Mouse (Mus musculus) forebrain, embryonic 16.5 days (tissue): ENCODE data around the gene Akap12. TPM values are rescaled to one million over a fixed set of nuclear protein-coding genes. Genes with fewer than 3 reads are reported as not detected.
A peak's percentile ranks its signal among the peaks of the same experiment; 100 is the strongest.

Experiments
- ATAC-seq: fragments of 200-750 bp; cut with Nextera tagmentation; 2 replicates; pipeline ENCODE4 v1.8.0; 2017; ENCODE audit warnings: mild to moderate bottlenecking, moderate library complexity
- H3K27ac ChIP-seq: fragments of 300-500 bp; sonication (generic); 2 replicates; pipeline ENCODE4 v1.5.1; 2014; ENCODE audit warnings: low read length, control low read depth
- H3K27me3 ChIP-seq: fragments of 300-500 bp; sonication (generic); replicated peaks from 2 replicates; pipeline ENCODE4 v1.6.1; 2014; ENCODE audit warnings: low read length; ENCODE audit not compliant: control insufficient read depth, insufficient read depth
- H3K36me3 ChIP-seq: fragments of 300-500 bp; sonication (generic); 2 replicates; pipeline ENCODE4 v1.6.1; 2014; ENCODE audit not compliant: control insufficient read depth, insufficient read depth
- H3K4me1 ChIP-seq: fragments of 300-500 bp; sonication (generic); replicated peaks from 2 replicates; pipeline ENCODE4 v1.6.1; 2014; ENCODE audit warnings: low read length; ENCODE audit not compliant: control insufficient read depth, insufficient read depth
- H3K4me2 ChIP-seq: fragments of 300-500 bp; sonication (generic); 2 replicates; pipeline ENCODE4 v1.6.1; 2014; ENCODE audit warnings: mild to moderate bottlenecking, low read length, control low read depth
- H3K4me3 ChIP-seq: fragments of 300-500 bp; sonication (generic); replicated peaks from 2 replicates; pipeline ENCODE4 v1.5.1; 2014; ENCODE audit warnings: mild to moderate bottlenecking, low read length, control low read depth
- H3K9ac ChIP-seq: fragments of 300-500 bp; sonication (generic); replicated peaks from 2 replicates; pipeline ENCODE4 v1.6.1; 2014; ENCODE audit warnings: low read depth, low read length, control low read depth
- H3K9me3 ChIP-seq: fragments of 300-500 bp; sonication (generic); 2 replicates; pipeline ENCODE4 v1.6.1; 2016; ENCODE audit warnings: low read length; ENCODE audit not compliant: control insufficient read depth
- WGBS: fragments of 180-500 bp; shearing (Covaris S2); extraction: QIAGEN DNeasy Blood & Tissue Kit; methylation state at CpG from one replicate; pipeline ENCODE4 v1.1.7; 2014; 5-methylcytosine and 5-hydroxymethylcytosine counted together
- polyA plus RNA-seq: library from polyadenylated mRNA; unstranded; fragments of >200 nt; fragmentation: Nextera tagmentation; extraction: Ambion mirVana; gene quantifications from 2 replicates; pipeline ENCODE4 v1.2.1, GENCODE M21; 2015

The Akap12 gene
- polyA plus RNA-seq, 1 experiment from 2014 or later: 25.7 TPM

- H3K4me1 ChIP-seq: peaks cover 3% of the 10 kb centered on the region; the same call in 1 of the 2 replicates
- no peak for ATAC-seq
- H3K4me3 ChIP-seq: no peak overlapping the region
- H3K9ac ChIP-seq: no peak overlapping the region
- no peak overlapping the region for H3K4me2 ChIP-seq
- no peaks in the 10 kb centered on the region for H3K27me3 ChIP-seq
- H3K27ac ChIP-seq: no peak overlapping the region
- no peaks in the 10 kb centered on the region for H3K36me3 ChIP-seq
- WGBS: 81% methylated on average over 5 of the region's 5 CpGs
- no peaks in the 10 kb centered on the region for H3K9me3 ChIP-seq
Measured at GRCm38 (mm10) chr10:4303558-4303957, 37.4 kb downstream of the Akap12 start.

GRCm38 (mm10) chr10:4323885-4324284 is 57.7 kb downstream of the Akap12 start:
- no peaks in the 10 kb centered on the region for H3K27me3 ChIP-seq
- H3K27ac ChIP-seq: no peak overlapping the region
- WGBS: 90% methylated on average over 8 of the region's 8 CpGs
- H3K4me2 ChIP-seq: no peak overlapping the region
- H3K9me3 ChIP-seq: no peaks in the 10 kb centered on the region
- no peak overlapping the region for H3K9ac ChIP-seq
- no peaks in the 10 kb centered on the region for H3K4me1 ChIP-seq
- no peak overlapping the region for H3K4me3 ChIP-seq
- H3K36me3 ChIP-seq: no peaks in the 10 kb centered on the region
- ATAC-seq: no peak

- ATAC-seq: no peak
- Histone ChIP-seq H3K4me3 (no peak overlapping the region), H3K4me2 (no peak overlapping the region), H3K27me3 (no peaks in the 10 kb centered on the region), H3K9ac (no peak overlapping the region), H3K9me3 (no peaks in the 10 kb centered on the region), H3K36me3 (no peaks in the 10 kb centered on the region), H3K27ac (no peak overlapping the region), H3K4me1 (no peaks in the 10 kb centered on the region)
- WGBS: 73% methylated on average over 5 of the region's 5 CpGs
Measured at GRCm38 (mm10) chr10:4325562-4325961, 59.4 kb downstream of the Akap12 start.

- no peaks in the 10 kb centered on the region for H3K4me1 ChIP-seq
- no peak overlapping the region for H3K4me2 ChIP-seq
- H3K27ac ChIP-seq: no peak overlapping the region
- no peaks in the 10 kb centered on the region for H3K27me3 ChIP-seq
- H3K9me3 ChIP-seq: no peaks in the 10 kb centered on the region
- WGBS: 50% methylated on average over 1 of the region's 1 CpGs
- ATAC-seq: no peak
- no peak overlapping the region for H3K9ac ChIP-seq
- no peaks in the 10 kb centered on the region for H3K36me3 ChIP-seq
- H3K4me3 ChIP-seq: no peak overlapping the region
Measured at GRCm38 (mm10) chr10:4327716-4328115, 61.5 kb downstream of the Akap12 start.

- 74% methylated on average over 7 of the region's 7 CpGs for WGBS
- H3K9me3 ChIP-seq: no peaks in the 10 kb centered on the region
- no peak overlapping the region for H3K4me3 ChIP-seq
- H3K36me3 ChIP-seq: no peaks in the 10 kb centered on the region
- no peaks in the 10 kb centered on the region; the same call in 1 of the 2 replicates for H3K27me3 ChIP-seq
- H3K4me2 ChIP-seq: no peak overlapping the region
- H3K9ac ChIP-seq: no peak overlapping the region
- ATAC-seq: no peak
- H3K4me1 ChIP-seq: peaks cover 7% of the 10 kb centered on the region
- H3K27ac ChIP-seq: no peak overlapping the region
Measured at GRCm38 (mm10) chr10:4332228-4332979, 66.2 kb downstream of the Akap12 start.

GRCm38 (mm10) chr10:4333319-4333718 is 67.1 kb downstream of the Akap12 start:
- WGBS: 5% methylated on average over 8 of the region's 8 CpGs
- no peaks in the 10 kb centered on the region for H3K36me3 ChIP-seq
- no peak overlapping the region for H3K9ac ChIP-seq
- H3K4me3 ChIP-seq: no peak overlapping the region
- H3K4me2 ChIP-seq: peak overlapping the region; percentile 54; the same call in 1 of the 2 replicates
- ATAC-seq: peak; percentile 55; the same call in 1 of the 2 replicates
- H3K9me3 ChIP-seq: no peaks in the 10 kb centered on the region
- H3K4me1 ChIP-seq: peaks cover 7% of the 10 kb centered on the region
- no peak overlapping the region for H3K27ac ChIP-seq
- H3K27me3 ChIP-seq: no peaks in the 10 kb centered on the region; the same call in 1 of the 2 replicates

GRCm38 (mm10) chr10:4334039-4334683 is 68.0 kb downstream of the Akap12 start:
- Histone ChIP-seq H3K27ac (no peak overlapping the region), H3K4me2 (peak overlapping the region; percentile 54), H3K9ac (peak overlapping the region; percentile 23; the same call in 1 of the 2 replicates), H3K4me1 (peaks cover 9% of the 10 kb centered on the region), H3K4me3 (peak overlapping the region; percentile 37), H3K9me3 (no peaks in the 10 kb centered on the region), H3K36me3 (no peaks in the 10 kb centered on the region), H3K27me3 (no peaks in the 10 kb centered on the region; the same call in 1 of the 2 replicates)
- ATAC-seq: peak; percentile 76
- WGBS: 6% methylated on average over 27 of the region's 27 CpGs

GRCm38 (mm10) chr10:4338863-4339461 is 72.8 kb downstream of the Akap12 start:
- Histone ChIP-seq H3K9ac (no peak overlapping the region), H3K27me3 (no peaks in the 10 kb centered on the region; the same call in 1 of the 2 replicates), H3K4me3 (no peak overlapping the region), H3K4me2 (no peak overlapping the region), H3K36me3 (no peaks in the 10 kb centered on the region), H3K9me3 (no peaks in the 10 kb centered on the region), H3K27ac (no peak overlapping the region), H3K4me1 (peaks cover 8% of the 10 kb centered on the region)
- 50% methylated on average over 15 of the region's 15 CpGs for WGBS
- ATAC-seq: no peak

- H3K4me2 ChIP-seq: no peak overlapping the region
- H3K9me3 ChIP-seq: no peaks in the 10 kb centered on the region
- H3K36me3 ChIP-seq: no peaks in the 10 kb centered on the region
- no peaks in the 10 kb centered on the region for H3K27me3 ChIP-seq
- no peak overlapping the region for H3K4me3 ChIP-seq
- 16% methylated on average over 2 of the region's 2 CpGs for WGBS
- 0 out of 2 replicates have a peak, but pooled peaks have one; percentile 38 for ATAC-seq
- 0 out of 2 replicates have a peak, but pooled peaks cover 2% of the 10 kb centered on the region for H3K4me1 ChIP-seq
- H3K27ac ChIP-seq: no peak overlapping the region
- no peak overlapping the region for H3K9ac ChIP-seq
Measured at GRCm38 (mm10) chr10:4341430-4341829, 75.2 kb downstream of the Akap12 start.
